Mouse (Mus musculus) cerebellum, adult 2 months (tissue): Measurements from ENCODE around the gene Wdfy2. TPM values are rescaled to one million over a fixed set of nuclear protein-coding genes. Genes with fewer than 3 reads are reported as not detected.

ENCODE experiments used
- DNase-seq, 2 experiments: peaks; one replicate each; pipeline ENCODE4 v3.0.0; 2021
- H3K27ac ChIP-seq: fragments of 200-500 bp; 2 replicates; pipeline ENCODE4 v1.5.1; 2012; ENCODE audit warnings: low read length, control low read depth, inconsistent platforms; ENCODE audit not compliant: insufficient read depth
- H3K27me3 ChIP-seq: fragments of 200-500 bp; 2 replicates; pipeline ENCODE4 v1.6.1; 2012; ENCODE audit warnings: inconsistent platforms, mild to moderate bottlenecking, low read length, moderate library complexity; ENCODE audit not compliant: control insufficient read depth, insufficient read depth
- H3K4me1 ChIP-seq: fragments of 200-500 bp; 2 replicates; pipeline ENCODE4 v1.6.1; 2011; ENCODE audit warnings: low read length; ENCODE audit not compliant: control insufficient read depth, insufficient read depth
- H3K4me3 ChIP-seq: fragments of 200-500 bp; replicated peaks from 2 replicates; pipeline ENCODE3; 2011; ENCODE audit warnings: mild to moderate bottlenecking, low read depth, low read length, control low read depth; ENCODE audit not compliant: insufficient read depth
- CTCF ChIP-seq: fragments of 200-500 bp; IDR thresholded peaks from 2 replicates; pipeline ENCODE4 v1.5.1; 2011; ENCODE audit warnings: low read depth, mild to moderate bottlenecking, control low read depth, low read length, moderate library complexity, borderline replicate concordance; ENCODE audit not compliant: insufficient read depth
- POLR2A ChIP-seq: fragments of 200-500 bp; IDR thresholded peaks from 2 replicates; pipeline ENCODE4 v1.6.1; 2011; ENCODE audit warnings: low read length, control low read depth, borderline replicate concordance; ENCODE audit not compliant: insufficient read depth
- WGBS: fragments of 180-500 bp; shearing (Covaris S2); methylation state at CpG from one replicate; pipeline ENCODE4 v1.1.7; 2018; 5-methylcytosine and 5-hydroxymethylcytosine counted together
- polyA plus RNA-seq: library from polyadenylated mRNA; depleted of rRNA; stranded (reverse); fragments of >200 nt; gene quantifications from 2 replicates; pipeline ENCODE4 v1.2.3, GENCODE M21; 2012

Gene Wdfy2
- polyA plus RNA-seq, 1 experiment, result 15.8 TPM

GRCm38 (mm10) chr14:62940383-62941074, 103.1 kb downstream of the Wdfy2 start:
- DNase-seq, result no peak
- no peak for TF ChIP-seq POLR2A
- Histone ChIP-seq H3K4me1 (no peaks in the 10 kb centered on the region; the same call in 1 of the 2 replicates), H3K27me3 (no peaks in the 10 kb centered on the region), H3K4me3 (no peak overlapping the region), H3K27ac (0 out of 2 replicates have a peak overlapping the region, but pooled peaks have one; percentile 25)
- 63% methylated on average over 14 of the region's 14 CpGs for WGBS

DNA sequence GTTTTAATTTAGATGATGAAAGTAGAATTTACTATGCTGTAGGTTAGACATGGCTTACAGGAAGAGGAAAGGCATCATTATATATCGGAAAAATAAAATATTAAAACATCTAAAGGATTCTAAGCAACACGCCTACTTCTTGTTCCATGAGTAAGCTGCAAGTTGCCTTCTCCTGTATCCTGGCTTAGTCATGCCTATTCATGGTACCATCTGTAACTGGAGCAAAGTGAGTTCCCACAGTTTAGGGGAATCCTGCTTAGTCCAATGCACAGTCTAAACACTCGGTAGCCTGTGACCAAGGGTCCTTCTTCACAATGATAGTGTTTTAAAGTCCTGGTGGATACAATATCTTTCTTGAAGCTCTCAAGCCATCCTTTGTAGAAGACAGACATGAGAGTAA, 109.3 kb downstream of the Wdfy2 start:
- H3K4me1 ChIP-seq, result no peaks in the 10 kb centered on the region
- no peak overlapping the region for H3K4me3 ChIP-seq
- H3K27ac ChIP-seq, result no peak overlapping the region
- no peaks in the 10 kb centered on the region for H3K27me3 ChIP-seq
- TF ChIP-seq POLR2A (no peak), CTCF (no peak)
- no peak for DNase-seq
- WGBS, result 97% methylated on average over 3 of the region's 3 CpGs

- DNase-seq, result no peak
- no peak for TF ChIP-seq POLR2A
- TF ChIP-seq CTCF, result no peak
- WGBS, result 82% methylated on average over 9 of the region's 9 CpGs
- Histone ChIP-seq H3K27me3 (no peaks in the 10 kb centered on the region), H3K27ac (no peak overlapping the region), H3K4me1 (no peaks in the 10 kb centered on the region), H3K4me3 (no peak overlapping the region)
Observed at GRCm38 (mm10) chr14:62956091-62956490, 118.6 kb downstream of the Wdfy2 start.

DNA sequence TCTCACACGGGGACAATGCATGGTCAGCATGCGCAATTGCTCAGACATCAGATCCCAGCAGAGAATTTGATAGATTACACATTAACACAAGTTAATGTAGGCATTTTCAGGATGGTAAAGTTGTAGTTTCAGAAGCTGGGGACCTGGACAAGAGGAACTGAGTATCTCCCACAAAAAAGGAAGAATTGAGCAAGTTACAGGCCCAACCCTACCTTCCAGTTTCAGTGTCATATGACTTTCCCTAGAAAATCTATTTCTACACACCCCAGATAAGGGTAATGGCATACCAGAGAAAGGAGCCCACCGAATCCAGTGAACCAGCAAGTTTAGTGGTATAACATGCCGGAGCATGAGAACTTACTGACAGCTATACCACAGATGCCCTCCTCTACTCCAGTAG, 126.2 kb downstream of the Wdfy2 start:
- H3K4me3 ChIP-seq, result no peak overlapping the region
- DNase-seq, result no peak
- WGBS, result 83% methylated on average over 4 of the region's 4 CpGs
- no peaks in the 10 kb centered on the region for H3K27me3 ChIP-seq
- peaks cover 10% of the 10 kb centered on the region for H3K4me1 ChIP-seq
- TF ChIP-seq POLR2A (no peak), CTCF (no peak)
- no peak overlapping the region for H3K27ac ChIP-seq

DNA sequence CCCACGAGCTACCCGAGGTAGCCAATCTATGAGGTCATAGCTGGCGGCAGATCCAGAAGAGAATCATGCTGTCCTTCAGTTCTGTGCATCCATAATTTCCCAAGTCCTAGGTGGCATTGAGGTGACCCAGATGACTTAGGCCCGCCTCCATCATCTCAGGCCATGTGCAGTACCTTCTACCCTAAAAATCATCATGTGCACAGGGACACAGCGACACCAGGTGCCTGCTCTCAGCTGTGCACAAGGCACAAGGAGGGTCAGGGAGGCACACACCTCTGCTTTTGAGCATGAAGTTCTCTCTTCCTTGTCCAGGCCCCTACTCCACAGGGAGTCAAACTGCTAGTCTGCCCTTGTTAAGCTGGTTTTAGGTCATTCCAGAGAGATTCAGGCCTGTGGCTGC, 127.9 kb downstream of the Wdfy2 start:
- no peak overlapping the region for H3K4me3 ChIP-seq
- no peak overlapping the region for H3K27ac ChIP-seq
- peak; percentile 14 to 23 for DNase-seq
- WGBS, result 49% methylated on average over 5 of the region's 5 CpGs
- peaks cover 10% of the 10 kb centered on the region for H3K4me1 ChIP-seq
- no peaks in the 10 kb centered on the region for H3K27me3 ChIP-seq
- TF ChIP-seq CTCF, result peak; percentile 73
- TF ChIP-seq POLR2A, result no peak

DNA sequence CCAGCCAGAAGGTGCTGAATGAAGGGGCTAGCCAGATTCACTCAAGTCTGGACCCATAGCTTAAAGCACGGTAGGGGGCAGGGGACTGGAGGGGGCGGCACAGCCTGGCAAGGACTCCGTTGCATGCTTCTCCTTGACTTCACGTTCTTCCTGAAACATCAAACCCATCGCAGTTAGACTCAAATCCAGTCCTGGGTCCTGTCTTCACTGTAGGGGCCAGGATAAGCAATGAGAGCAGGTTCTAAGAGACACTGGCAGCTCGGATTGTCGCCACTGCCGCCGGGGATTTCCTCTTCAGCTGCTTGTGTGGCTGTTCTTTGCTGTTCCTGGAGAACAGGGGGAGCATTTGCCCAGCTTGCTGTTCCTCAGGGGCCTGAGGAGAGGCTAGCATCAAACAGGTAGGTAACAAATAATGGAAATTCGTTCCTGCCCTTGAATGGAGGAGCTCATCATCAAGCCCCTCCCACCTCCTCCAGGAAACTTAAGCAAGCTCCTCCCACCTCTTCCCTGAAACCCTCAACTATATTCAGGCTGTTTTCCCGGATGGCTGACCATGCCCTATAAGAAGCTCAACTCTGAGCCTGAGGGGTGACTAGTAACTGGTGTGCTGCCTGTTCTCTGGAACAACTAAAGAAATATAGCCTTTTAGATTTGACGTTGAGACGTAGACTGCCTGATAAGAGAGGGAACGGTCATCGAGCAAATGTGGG, 128.5 kb downstream of the Wdfy2 start:
- no peak overlapping the region for H3K4me3 ChIP-seq
- TF ChIP-seq CTCF (no peak), POLR2A (no peak)
- DNase-seq, result no peak
- WGBS, result 30% methylated on average over 15 of the region's 15 CpGs
- no peaks in the 10 kb centered on the region for H3K27me3 ChIP-seq
- H3K27ac ChIP-seq, result no peak overlapping the region
- H3K4me1 ChIP-seq, result peaks cover 10% of the 10 kb centered on the region

DNA sequence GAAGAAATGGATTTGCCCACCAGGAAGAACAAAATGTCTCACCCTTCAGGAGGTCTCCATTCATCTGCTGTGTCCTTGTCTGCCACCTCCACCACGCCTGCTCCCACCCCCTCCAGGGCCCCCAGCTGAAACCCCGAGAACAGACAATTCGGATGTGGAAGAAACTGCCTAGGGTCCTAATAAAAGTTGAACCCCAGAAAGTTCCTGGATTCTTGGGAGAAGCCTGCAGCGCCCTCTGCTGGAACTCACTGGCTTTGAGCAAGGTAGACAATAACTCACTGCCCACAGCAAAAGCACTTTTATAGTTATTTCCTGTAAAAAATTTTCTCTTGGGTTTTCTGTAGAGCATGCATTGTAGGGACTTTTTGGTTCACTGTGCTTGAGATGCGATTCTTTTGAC, 137.6 kb downstream of the Wdfy2 start:
- Histone ChIP-seq H3K27ac (no peak overlapping the region), H3K4me3 (no peak overlapping the region), H3K27me3 (no peaks in the 10 kb centered on the region), H3K4me1 (no peaks in the 10 kb centered on the region)
- 10% methylated on average over 5 of the region's 5 CpGs for WGBS
- TF ChIP-seq POLR2A, result no peak
- TF ChIP-seq CTCF, result peak; percentile 49; the same call in 1 of the 2 replicates
- DNase-seq, result peak; percentile 31 to 61

DNA sequence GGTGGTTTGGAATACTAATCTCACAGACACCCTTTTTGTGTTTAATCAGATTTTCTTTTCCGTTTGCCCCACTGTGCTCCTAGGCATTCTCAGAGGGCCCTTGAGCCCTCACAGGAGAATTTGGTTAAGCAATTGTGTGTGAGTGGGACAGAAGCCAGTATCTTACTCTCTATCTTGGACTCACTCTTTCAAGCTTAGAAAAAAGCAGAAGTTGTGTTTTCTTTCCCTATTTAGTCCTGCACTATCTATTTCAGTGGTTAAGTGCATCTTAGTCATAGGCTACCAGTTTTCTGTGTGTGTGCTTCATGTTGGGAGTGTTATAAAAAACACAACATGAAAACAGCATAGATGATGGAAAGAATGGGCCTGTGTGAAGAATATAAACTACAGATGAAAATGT, 142.3 kb downstream of the Wdfy2 start:
- no peak for DNase-seq
- no peaks in the 10 kb centered on the region for H3K4me1 ChIP-seq

More for the DNA sequence above, 142.3 kb downstream of the Wdfy2 start:
- TF ChIP-seq POLR2A (no peak), CTCF (no peak)
- 76% methylated on average over 1 of the region's 1 CpGs for WGBS
- no peak overlapping the region for H3K4me3 ChIP-seq
- H3K27ac ChIP-seq, result no peak overlapping the region
- no peaks in the 10 kb centered on the region for H3K27me3 ChIP-seq
